Mouse (Mus musculus) bone marrow macrophage, adult 2 months (primary cell): ENCODE measurements around the gene Shd.

ENCODE experiments used
- CTCF ChIP-seq: IDR thresholded peaks from 2 replicates; pipeline ENCODE4 v1.5.1; 2012; ENCODE audit warnings: low read depth, mild to moderate bottlenecking, low read length, moderate library complexity
- POLR2A ChIP-seq: IDR thresholded peaks from 2 replicates; pipeline ENCODE4 v1.6.1; 2012; ENCODE audit warnings: mild to moderate bottlenecking, low read depth, low read length, borderline replicate concordance

DNA sequence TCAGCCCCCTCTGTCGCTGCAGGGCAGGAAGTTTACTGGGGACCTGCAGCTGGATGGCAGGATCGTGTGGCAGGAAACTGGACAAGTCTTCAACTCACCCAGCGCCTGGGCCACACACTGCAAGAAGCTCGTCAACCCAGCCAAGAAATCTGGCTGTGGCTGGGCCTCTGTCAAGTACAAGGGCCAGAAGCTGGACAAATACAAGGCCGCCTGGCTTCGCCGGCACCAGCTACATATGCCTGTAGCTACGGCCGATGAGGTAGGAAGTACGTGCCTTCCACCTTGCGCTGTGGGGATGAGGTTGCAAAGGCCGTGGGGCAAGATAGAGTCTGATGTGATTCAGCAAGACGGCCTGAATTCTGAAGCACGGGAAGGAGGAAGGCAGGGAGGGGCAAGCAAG, 40.0 kb downstream of the Shd start:
- TF ChIP-seq CTCF (no peak), POLR2A (no peak)
